Mouse (Mus musculus) bone marrow, adult 2 months (tissue): ENCODE results near the gene Mgat5.

Experiments
- CTCF ChIP-seq: fragments of 200-500 bp; IDR thresholded peaks from 2 replicates; pipeline ENCODE4 v1.5.1; 2011; ENCODE audit warnings: low read length, control low read depth; ENCODE audit not compliant: control insufficient read depth, insufficient read depth
- POLR2A ChIP-seq: fragments of 200-500 bp; IDR thresholded peaks from 2 replicates; pipeline ENCODE4 v1.6.1; 2011; ENCODE audit warnings: low read depth, mild to moderate bottlenecking, control low read depth, low read length, borderline replicate concordance; ENCODE audit not compliant: control insufficient read depth

DNA sequence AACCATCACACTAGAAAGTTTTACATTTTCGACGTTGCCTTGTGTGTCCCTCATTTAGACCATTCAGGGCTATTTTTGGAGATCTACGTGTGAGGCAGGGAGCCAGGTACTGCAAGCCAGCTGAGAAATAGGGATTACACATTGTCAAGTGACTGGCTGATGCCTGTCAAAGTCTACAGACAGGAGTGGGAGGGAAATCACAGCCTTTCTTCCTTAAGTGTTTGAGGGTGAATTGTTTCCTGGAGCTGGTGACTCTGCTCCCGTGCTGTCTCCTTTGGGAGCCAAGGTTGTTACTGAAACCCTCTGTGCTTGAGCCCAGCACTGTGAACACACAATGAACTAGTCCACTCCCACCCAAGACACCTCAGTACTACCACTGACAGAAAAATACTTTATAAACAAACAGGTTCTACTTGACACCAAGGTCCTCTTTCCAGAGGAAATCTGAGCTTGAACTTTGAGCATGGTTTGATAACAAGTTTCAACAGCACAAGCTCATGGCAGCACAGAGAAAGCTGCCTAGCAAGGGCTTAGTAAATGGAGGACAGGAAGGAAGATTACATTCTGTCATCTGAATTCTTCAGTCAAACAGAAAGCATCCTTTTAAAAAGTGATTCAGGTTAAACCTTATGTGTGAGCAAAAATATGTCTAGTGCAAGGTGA lies 147.4 kb downstream of the Mgat5 start:
- TF ChIP-seq POLR2A: no peak
- no peak for TF ChIP-seq CTCF
